Mouse (Mus musculus) adrenal gland, adult (tissue): ENCODE data around the gene Peg12.
A peak's percentile ranks its signal among the peaks of the same experiment; 100 is the strongest.

Experiments used
- DNase-seq, 2 experiments: peaks; one replicate each; pipeline ENCODE4 v3.0.0; 2022 to 2023; ENCODE audit warnings: low spot score in 1 of 2; ENCODE audit not compliant: inconsistent age in 2 of 2

The Peg12 gene

GRCm38 (mm10) chr7:62463878-62464755 lies at the start of gene Peg12:
Gene Peg12, minus strand, starts transcription at chr7:62464510.
- peak; percentile 59 to 84 for DNase-seq

GRCm38 (mm10) chr7:62486139-62486538 lies 21.8 kb upstream of the Peg12 start:
- no peak for DNase-seq

GRCm38 (mm10) chr7:62463007-62463877 lies 1.1 kb downstream of the Peg12 start:
- DNase-seq = peak; percentile 6 to 50

GRCm38 (mm10) chr7:62462229-62463006 lies 1.9 kb downstream of the Peg12 start:
- DNase-seq = peak in 1 of 2 experiments; percentile 15

GRCm38 (mm10) chr7:62452353-62452752 lies 12.0 kb downstream of the Peg12 start:
- peak in 1 of 2 experiments; percentile 10 for DNase-seq

GRCm38 (mm10) chr7:62445431-62446165 lies 18.7 kb downstream of the Peg12 start:
- DNase-seq = no peak

GRCm38 (mm10) chr7:62436394-62436793 lies 27.9 kb downstream of the Peg12 start:
- no peak for DNase-seq

- DNase-seq = peak in 1 of 2 experiments; percentile 31
Observed at GRCm38 (mm10) chr7:62433243-62433642, 31.1 kb downstream of the Peg12 start.

- peak; percentile 11 to 68 for DNase-seq
Observed at GRCm38 (mm10) chr7:62428337-62428736, 36.0 kb downstream of the Peg12 start.

- no peak for DNase-seq
Observed at GRCm38 (mm10) chr7:62423210-62423609, 41.1 kb downstream of the Peg12 start.

GRCm38 (mm10) chr7:62420566-62420965 lies 43.7 kb downstream of the Peg12 start:
- DNase-seq = no peak

GRCm38 (mm10) chr7:62419493-62420360 lies 44.6 kb downstream of the Peg12 start, which contains the start of gene Mkrn3:
Gene Mkrn3, minus strand, starts transcription at chr7:62420139.
- peak; percentile 75 to 90 for DNase-seq

GRCm38 (mm10) chr7:62419105-62419492 lies 45.2 kb downstream of the Peg12 start:
- DNase-seq = no peak

- no peak for DNase-seq
Observed at GRCm38 (mm10) chr7:62418346-62418745, 46.0 kb downstream of the Peg12 start.

GRCm38 (mm10) chr7:62416173-62416572 lies 48.1 kb downstream of the Peg12 start:
- no peak for DNase-seq

GRCm38 (mm10) chr7:62415222-62415621 lies 49.1 kb downstream of the Peg12 start:
- no peak for DNase-seq
